Mouse (Mus musculus) embryo, embryonic 11 days (tissue): ENCODE measurements around the gene Kcnh2.

ENCODE experiments used
- DNase-seq: peaks from one replicate; pipeline ENCODE4 v3.0.0-alpha.2; 2015

The Kcnh2 gene

DNA sequence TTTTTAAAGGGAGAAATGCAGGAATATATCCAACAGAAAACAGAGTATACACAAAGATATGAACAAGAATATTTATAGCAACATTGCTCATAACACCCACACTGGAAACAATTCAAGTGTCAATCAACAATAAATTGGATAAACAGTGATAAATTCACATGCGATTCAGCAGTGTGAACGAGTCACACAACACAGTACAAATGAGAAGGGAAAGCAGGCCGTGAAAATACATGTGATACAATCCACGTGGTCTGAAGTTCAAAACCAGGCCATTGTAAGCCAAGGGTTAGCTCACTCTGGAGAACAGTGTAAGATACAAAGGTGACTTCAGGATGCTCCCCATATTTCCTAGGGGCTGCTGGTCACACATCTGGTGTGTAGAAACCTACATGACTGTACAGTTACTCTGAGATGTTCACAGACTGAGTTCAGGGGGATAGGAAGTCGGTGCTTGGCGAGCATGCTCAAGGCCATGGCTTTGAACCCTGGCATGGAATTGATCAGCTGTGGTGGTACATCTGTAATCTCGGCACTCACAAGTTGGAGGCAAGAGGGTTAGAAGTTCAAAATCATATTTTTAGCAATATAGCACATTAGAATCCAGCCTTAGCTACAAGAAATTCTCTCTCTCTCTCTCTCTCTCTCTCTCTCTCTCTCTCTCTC, 23.4 kb upstream of the Kcnh2 start:
- DNase-seq = no peak

DNA sequence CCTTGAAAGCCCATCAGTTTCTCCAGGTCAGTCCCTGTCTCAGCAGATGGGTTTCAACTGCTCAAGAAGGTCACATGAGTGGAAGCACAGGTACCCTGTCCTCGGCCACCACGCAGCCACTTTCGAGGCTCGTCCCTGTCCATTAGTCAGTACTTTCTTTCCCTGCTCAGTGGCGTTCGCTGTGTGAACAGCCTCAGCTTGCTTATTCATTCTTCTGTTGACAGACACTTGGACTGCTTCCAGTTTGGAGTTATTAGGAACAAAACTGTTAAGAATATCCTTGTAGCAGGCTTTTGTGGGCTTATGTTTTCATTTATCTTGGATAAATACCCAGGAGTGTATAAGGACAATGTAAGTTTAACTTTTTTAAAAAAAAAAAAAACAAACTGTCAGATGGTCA, 22.8 kb upstream of the Kcnh2 start:
- no peak for DNase-seq

DNA sequence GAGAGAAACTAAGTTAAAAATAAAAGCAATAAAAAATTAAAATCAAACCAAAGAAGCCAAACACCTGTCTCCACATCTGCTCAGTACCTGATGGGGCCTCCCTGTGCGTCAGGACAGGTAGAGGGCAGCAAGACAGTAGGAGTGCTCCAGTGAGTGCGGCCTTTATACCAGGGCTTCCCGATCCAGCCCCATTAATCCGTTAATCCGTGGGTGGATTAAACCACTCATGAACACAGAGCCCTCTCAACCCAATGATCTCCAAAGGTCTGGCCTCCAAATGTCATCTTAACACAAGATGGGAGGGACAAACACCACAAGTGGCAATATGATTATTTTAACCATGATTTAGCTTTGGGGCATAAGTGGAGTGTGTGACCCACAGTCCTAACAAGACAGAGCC, 22.4 kb upstream of the Kcnh2 start:
- DNase-seq = no peak

DNA sequence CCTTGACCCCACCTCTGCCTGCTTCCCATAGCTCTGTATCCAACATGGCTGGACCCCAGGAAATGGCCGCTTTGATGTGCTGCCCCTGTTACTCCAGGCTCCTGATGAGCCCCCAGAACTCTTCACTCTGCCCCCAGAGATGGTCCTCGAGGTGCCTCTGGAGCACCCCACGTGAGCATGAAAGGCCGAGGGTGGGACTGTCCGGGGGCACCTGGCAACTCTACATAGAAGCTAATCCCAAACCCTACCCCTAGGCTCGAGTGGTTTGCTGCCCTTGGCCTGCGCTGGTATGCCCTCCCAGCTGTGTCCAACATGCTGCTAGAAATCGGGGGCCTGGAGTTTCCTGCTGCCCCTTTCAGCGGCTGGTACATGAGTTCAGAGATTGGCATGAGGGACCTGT, 18.4 kb upstream of the Kcnh2 start:
- no peak for DNase-seq

DNA sequence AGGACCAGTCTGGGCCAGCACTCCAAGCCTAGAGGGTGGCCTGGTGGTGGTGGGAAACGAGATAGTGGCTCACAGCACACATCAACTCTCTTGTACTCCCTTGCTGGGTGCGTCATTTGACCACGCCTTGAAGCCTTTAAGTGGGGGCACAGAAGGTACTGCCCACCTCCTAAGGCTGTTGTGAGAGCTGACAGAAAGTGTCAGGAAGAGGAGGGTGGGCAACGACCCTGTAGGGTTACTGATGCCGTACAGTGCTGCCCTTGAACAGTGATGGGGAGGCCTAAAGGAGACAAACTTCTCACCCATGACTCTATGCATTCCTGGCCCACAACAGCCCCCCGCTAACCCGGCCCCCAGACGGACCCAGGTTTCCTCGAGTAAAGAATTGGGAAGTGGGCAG, 15.0 kb upstream of the Kcnh2 start:
- no peak for DNase-seq

DNA sequence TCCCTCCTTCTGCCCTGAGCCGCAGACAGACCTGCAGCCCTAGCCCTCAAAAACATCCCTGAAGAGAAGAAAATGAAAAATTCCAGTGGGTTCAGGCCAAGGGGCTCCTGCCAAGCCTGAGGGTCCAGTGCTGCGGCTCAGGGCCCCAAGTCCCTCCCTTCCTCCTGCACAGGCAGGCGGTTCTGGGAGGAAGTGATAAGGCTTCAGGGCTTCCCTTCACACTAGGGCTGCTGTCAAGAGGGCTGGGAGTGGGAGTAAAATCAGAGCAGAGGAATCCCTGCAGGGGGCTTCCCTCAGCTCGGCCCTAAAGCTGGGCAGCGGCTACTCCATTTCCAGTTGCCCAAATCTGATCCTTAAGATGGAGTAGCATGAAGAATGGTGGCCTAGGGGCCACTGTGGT, 14.1 kb upstream of the Kcnh2 start:
- no peak for DNase-seq

DNA sequence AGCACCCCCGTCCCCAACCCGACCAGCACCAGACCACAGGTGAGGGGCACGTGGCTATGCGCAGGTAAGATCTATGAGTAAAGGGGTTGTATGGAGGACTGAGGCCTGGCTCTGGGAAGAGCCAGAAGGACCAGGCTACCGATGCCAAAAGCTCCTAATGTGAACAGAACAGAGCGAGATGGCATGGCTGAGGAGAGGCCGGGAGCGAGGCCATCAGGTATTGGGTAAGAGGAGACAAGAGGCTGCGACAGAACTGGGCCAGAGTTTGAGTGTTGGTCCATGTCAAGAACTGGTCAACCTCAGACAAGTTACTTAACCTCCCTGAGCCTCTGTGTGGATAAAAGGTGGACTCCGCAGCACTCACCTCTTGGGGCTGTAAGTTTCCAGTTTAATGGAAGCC, 13.6 kb upstream of the Kcnh2 start:
- DNase-seq = no peak

DNA sequence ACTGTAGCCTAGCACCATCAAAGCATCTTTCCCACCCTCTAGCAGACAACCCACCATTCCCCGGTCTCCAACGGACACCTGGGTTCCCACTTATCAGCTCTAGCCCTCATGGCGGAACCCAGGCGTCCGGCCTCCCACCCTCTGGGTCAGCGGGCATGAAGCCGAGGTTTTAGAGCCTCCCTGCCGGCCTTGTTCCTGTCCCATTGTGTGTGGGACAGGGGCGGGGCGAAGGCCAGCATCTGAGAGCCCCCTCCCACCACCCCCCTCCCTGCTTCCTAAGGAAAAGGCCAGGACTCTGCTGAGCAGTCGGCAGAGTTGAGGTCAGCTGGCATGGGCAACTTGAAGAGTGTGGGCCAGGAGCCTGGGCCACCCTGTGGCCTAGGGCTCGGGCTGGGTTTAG, 13.1 kb upstream of the Kcnh2 start, which contains the start of gene Nos3:
Gene Nos3 (plus strand): TSS at position 303 of the 400 bp plus-strand sequence.
- DNase-seq = no peak

DNA sequence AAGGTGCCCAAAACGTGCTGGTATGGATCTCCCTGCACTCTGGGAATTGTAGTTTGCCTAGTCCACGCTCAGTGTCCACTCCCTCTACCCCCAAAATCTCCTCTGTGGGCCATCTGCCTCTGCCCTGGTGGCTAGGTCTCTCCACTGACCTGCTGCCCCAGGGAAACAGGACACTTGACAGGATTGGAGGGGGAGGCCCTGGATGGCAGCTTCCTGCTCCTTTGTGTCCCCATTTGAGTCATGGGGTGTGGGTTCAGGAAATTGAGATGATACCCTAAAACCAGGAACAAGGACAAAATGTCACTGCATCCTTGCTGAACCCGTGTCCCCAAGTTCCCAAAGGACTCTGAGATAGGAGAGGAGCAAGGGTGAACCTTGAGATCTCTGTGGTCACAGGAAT, 12.7 kb upstream of the Kcnh2 start:
- DNase-seq = no peak

DNA sequence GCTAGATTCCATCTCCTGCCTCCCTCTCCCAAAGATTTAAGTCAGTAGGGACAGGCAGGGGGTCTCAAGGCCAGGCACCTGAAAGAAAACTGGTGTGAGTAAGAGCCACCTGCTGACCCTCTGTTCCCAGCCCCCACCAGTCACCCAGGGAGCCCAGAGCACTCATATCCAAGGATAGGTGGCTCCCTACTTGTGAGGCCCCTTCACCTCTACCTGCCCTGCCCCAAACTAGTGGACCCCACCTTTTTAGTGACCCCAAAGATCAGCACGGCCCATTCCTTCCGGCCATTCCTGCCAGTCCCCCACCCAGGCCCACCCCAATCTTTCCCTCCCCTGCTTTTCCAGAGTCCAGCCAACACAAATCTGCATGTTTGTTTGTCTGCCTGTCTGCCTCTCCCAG, 12.1 kb upstream of the Kcnh2 start:
- no peak for DNase-seq

DNA sequence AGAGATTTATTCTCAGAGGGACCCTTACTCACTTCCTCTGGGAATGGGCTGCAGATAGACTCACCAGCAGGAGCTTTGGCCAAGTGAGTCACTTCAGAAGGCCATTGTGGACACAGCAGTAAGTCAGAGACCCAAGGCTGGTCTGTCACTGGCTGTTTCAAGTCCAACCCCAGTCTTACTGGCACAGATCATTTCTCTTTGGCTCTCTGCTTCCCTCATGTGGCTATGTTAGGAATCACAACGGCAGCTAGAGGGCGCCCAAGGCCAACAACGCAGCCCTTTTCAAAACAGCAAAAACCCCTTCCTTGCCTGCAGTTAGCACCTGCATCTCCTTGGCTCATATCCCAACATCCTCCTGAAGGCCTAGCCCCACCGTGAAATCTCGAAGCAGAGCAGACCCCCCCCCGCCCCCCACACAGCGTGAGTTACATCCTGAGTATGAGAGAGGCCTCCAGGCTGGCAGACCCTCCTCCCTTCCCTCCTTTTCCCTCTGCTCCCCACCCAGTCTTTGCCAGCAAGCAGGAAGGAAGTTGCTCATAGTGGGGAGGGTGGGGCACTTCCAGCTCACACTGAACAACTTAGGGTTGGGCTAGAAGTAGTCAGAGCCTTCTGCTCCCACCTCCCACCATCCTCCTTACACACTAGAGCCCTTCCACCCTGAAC, 9.5 kb upstream of the Kcnh2 start:
- peak; percentile 81 for DNase-seq

DNA sequence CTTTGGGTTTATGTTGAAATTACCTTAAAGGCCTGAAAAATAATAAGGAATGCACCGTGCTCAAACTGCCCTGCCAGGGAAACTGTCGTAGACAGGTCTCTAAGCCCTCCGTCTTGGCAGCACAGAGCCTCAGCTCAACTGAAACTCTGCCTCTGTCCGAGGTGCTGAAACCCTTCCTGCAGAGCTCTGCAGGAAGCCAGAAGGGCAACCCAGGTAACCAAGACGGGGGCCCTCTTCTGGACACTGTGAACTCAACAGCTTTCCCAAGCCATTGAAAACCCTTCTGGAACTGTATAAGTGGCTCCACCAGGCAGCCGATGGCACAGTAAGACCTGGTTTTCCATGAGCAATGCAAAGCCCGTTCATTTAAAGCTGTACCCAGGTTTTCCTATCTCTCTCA, 6.1 kb upstream of the Kcnh2 start:
- peak; percentile 95 for DNase-seq

DNA sequence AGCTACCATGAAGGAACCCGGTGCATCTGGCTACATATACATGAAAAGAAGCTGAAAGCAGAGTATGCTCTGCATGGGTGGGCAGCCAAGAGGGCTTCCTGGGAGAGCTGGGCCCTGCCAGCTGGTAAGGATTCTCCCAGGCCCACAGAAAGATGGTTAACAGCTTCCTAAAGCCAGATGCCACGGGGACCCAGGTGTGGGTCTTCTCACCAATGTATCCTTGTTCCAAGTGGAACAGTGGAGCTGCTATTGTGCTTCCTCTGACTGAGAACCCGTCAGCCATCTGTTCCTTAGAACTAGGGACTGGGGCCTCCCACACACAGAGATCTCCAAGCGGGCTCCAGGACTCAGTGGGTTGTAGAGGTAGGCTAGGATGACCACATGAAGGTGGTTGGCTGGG, 5.4 kb upstream of the Kcnh2 start:
- DNase-seq = no peak

DNA sequence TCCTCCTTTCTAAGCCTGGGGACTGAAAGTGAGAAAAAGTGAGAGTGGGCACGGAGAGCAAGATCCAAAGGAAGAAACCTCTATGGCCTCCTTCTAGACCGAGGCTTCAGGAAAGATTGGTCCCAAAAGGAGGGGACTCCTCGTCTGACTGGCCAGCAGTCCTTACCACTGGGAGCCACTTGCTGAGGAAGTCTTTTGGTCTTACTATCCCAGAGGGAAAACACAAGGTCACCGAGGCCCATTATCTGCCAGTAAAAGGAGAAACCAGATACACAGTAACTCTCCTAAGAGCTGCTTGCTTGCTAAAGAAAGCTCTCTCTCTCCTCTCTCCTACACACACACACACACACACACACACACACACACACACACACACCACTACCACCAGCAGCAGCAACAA, 1.9 kb upstream of the Kcnh2 start:
- no peak for DNase-seq

DNA sequence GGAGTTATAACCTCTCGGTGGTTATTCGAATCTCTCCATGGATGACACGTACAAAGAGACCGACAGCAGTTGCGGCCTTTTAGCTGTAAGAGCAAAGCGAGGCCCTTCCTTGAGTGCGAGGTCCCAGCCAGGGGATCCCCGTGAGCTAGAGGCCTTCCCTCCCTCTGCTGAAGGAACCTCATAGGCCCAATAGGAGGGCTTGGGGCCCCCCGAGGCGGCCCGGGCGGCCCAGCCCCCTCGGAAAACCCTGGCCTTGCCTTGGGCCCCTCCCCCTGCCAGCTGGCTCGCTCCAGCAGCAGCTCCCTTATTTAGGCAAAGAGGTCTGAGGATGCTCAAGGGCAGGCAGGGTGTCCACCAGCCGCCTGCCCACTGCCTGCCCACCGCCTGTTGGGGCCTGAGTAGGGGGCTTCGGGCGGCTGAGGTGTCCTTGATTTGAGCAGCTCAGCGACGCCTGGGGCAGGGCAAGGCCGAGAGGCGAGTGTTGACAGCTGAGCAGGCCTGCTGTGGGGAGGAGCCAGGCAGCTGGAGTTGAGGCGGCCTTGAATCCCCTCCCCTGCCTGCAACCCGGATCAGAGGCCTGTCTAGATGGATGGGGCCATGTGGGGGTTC, 951 bp upstream of the Kcnh2 start:
- DNase-seq = peak; percentile 84

DNA sequence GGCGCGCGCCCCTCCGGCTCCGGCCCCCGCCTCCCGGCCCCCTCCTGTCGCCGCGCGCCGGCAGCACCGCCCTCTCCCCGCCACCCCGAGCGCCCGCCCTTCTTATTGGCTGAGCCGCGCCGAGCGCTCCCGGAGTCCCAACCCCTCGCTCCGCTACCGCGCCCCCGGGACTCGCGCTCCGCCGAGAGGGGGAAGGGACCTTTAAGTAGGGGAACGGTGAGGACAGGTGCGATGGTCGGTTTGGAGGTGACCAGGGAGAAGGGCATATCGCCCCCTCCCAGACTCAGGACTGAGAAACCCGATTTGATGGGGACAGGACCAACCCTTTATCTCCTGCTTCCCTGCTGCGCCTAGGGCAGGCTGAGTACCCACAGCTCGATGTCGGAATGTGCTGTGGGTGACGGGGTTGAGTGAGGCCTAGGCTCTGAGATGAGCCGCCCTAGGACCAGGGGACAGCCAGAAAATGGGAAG, 332 bp upstream of the Kcnh2 start:
- DNase-seq = peak; percentile 94

DNA sequence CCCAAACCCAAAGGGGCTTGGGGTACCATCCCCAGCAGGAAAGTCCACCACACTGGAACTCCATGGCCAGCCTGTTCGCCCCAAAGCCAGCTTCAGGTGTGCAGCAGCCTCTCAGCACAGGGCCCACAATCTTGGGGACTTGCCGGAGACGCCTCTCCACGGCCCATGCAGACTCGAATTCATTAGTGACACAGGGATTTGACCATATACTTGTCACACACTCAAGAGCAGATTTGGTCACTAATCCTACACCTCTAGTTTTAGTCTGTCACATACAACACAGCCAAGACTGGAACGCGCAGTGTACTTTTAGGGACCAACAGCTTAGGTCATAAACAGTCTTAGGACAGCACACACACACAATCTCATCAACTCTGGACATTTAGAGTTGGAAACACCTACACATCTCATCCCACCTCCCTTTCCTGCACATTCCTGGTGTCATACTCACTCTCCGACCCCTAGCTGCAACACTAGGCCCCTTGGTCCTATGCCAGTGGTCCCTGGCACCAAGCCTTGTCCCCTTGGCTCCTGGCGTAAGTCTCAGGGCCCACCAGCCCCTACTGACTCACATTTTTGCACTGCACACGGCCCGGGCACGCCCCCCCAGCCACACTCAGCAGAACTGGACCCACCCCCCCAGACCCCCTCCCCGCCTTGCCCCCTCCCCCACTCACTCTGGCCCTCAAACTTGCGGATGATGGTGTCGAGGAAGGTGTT, 713 bp downstream of the Kcnh2 start:
- no peak for DNase-seq

DNA sequence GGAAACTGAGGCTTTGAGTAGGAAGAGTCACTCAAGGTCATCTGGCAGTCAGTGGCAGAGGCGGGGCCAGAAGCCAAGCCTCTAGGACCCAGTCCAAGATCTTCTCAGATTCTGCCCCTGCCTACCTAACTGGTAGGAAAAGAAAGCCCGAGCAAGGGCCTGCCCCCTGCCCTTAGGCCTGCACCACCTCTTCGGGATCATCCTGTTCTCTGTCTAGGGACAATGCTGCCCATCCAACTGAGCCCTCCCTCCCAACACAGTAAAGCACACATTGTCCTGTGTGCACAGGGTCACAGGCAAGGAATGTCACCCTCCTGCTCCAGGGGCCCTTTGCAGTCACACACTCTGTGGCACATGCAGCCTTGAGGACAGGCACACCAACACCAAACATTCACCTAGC, 1.3 kb downstream of the Kcnh2 start:
- no peak for DNase-seq

DNA sequence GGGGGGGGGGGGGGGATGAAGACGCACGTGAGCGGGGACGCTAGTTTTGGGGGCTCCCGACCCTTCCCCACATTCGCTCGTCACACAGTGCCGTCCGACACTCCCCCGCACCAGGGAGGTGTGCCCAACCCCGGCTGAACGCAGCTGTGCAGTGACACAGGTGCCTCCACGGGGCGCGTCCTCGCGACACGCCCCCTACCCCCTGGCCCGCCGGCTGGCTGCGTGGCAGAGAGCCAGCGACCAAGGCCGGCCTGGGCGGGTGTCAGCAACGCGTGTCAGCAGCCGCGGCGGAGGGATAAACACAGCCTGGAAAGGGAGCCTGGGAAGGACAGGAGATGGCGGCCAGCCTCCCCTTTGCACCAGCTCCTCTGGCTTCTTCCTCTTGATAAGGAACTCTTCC, 2.9 kb downstream of the Kcnh2 start:
- peak; percentile 47 for DNase-seq

DNA sequence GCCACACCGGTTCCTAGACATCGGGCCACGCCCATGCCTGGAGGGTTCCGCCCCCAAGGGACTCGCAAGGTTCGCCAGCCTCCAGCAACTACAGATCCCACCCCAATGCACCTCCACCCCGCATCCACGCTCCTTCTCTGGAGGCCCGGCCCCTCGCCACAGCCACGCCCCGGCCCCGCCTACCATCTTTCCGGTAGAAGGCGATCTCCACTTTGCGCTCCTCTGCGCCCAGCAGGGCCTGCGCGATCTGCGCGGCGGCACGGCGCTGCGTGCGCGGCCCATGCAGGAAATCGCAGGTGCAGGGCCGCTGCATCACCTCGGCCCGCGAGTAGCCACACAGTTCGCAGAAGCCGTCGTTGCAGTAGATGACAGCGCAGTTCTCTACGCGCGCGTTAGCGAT, 3.3 kb downstream of the Kcnh2 start:
- DNase-seq = peak; percentile 79

DNA sequence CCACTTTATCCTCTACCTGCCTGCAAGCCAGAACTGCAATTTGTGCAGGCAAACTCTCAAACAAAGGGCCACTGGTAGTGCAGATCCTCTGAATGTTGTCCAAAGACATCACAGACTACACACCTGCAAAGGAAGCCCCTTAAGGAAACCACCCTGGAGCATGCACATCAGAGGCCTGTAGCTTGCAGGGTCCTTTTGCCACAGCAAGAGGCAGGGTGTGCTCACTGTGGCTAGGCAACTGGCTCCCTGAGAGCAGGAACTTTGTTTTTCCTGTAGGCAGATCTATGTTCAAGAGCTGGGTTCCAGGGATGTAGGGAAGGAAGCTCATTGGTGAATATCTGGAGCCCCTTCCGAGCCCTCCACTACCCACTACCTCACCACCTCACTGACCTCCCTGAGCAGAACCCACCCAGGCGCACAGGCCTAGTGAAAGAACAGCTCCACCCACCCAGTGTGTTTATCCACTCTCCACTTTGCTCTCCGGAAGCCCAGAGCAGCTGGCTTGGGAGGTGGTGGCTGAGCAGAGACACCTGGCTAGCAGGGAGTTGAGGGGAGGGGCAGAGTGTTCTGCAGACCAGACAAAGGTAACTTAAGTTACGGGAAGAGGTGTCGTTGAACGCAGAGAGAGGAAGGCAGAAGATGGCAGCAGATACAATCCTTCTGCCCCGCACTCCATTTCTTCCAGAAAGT, 4.1 kb downstream of the Kcnh2 start:
- no peak for DNase-seq

DNA sequence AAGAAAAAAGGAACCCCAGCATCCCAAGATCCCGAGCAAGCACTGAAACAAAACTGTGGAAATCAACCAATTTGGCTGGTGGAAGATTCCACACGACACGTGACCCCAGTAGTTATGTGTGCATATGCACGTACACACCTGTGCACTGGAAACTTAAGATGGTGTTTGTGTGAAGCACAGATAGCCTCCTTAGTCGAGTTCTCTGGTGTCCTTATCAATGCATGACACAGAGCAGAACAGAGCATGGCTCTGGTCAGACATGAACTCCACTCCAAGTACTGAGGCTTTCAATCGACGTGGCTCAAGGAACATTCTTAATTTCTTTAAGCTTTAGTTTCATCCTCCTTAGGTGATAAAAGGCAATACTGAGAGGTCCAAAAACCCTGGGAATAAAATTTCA, 5.1 kb downstream of the Kcnh2 start:
- no peak for DNase-seq

DNA sequence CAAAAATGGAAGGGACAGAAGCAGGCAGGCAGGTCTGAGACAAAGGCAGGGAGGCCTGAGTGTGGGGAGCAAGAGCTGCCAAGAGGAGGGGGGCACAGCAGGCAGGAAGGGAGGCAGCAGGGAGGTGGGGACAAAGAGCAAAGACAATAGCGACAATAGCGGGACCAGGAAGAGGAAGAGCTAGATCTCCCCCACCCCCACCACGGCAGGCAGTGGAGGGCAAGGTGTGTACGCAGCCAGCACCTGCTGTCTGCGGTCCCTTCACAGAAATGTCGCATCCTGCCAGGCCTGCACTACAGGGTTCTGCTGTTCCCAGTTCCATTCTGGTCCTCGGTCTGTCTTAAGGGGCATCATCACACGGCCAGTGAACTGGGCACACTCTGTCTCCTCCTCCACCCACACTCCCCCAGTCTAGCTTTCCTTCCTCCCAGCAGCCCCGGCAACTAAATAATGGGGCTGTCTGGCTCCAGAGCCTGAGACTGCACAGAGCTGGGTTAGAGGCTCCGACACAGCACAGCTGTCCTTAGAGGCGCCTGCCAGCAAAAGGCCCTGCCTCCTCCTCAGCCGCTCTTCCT, 6.8 kb downstream of the Kcnh2 start:
- no peak for DNase-seq
